Mouse (Mus musculus): Measurements from ENCODE around the gene Il2ra.

The Il2ra gene

DNA sequence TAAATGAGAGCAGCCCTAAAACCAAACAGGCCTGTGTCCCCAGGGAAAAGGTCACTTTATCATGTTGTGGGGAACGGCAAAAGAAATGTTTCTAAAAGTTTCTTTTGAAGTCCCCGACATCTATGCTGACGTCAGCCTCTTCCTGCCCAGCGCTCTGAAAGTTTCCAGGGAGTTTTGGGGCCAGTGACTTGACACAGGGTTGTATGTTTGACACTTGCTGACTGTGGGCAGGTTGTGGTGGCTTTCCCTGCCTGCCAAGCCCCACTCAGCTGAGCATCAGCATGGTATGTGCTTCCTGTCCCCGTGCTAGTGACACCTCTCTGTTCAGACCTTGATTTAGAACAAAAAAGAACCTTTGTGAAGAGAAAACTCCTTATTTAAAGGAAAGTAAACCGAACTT, 10.7 kb downstream of the Il2ra start:
- DNase-seq (ENCODE audit: low read depth, low spot score): no peak

DNA sequence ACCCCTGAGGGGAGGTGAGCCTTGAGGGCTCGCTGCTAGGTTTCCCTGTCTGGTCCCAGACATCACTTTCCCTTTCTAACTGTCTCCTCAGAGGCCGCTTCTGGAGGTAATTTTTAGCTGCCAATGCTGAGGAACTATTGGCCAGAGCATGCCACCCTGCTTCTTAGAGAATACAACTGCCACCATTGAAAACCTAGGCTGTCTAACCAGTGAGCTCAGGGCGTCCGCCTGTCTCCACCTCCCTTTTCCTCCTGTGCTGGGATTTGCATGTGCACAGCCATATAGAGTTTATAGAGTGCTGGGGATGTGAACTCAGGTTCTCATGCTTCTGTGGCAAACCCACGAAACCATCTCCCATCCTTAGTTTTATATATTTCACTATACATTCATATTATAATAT, 11.2 kb downstream of the Il2ra start:
- no peak for DNase-seq (ENCODE audit: low read depth, low spot score)

DNA sequence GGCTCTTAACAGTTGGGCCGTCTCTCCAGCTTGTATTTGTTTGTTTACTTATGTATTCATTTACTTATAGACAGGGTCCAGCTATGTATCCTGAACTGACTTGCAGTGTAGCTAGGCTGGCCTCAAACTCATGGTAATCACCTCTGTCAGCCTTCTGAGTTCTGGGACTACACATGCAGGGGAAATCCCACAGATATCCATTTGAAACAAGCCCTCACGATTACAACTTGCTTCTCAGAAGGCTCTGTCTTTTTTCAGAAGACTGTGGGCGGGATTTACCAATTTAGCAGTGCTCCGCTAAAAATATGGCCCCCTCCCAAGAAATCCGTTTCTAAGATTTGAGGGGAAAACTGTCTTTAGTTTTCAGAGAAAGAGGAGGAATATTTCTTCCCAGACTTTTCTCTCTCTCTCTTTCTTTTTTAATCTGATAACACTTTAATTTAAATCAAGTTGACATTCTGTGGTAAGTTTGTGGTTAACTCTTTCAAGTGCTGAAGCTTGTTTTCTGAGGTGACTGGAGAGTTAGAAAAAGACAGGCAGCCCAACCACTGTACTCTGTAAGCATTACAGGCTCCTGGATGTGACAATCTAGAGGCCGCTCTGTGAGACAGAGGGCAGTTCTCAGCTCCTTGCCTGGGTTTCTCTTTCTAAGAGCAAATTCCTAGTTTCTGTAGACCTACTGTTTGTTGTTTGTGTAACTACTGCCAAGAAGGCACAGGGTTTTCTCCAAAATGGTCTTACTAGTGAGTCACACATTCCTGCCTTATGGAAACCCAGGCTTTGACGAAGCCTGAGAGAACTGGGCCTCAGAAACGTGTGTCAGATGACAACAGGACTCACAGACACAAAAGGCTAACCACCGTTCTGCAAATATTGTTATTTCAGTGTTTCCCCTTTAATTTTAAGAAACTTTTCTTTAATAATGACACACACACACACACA, 12.7 kb downstream of the Il2ra start:
- no peak for DNase-seq (ENCODE audit: low read depth, low spot score)

DNA sequence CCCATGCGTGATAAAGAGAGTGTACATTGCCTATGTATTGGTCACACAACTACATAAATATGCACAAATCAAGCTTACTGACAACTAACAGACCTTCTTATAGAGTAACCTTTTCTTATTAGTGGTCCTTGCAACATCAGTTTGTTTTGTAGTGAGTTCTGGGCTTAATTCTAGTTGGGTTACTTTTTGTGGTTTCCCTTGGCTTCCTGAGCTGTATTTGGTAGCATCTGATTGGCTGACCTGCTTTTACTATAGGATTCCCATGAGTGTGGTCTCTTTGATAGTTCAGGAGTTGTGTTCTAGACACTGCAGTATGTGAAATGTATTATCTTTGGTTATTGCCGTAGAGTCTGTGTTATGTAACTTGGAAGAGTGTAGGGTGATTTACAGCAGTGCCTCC, 15.0 kb downstream of the Il2ra start:
- no peak for DNase-seq (ENCODE audit: low read depth, low spot score)

DNA sequence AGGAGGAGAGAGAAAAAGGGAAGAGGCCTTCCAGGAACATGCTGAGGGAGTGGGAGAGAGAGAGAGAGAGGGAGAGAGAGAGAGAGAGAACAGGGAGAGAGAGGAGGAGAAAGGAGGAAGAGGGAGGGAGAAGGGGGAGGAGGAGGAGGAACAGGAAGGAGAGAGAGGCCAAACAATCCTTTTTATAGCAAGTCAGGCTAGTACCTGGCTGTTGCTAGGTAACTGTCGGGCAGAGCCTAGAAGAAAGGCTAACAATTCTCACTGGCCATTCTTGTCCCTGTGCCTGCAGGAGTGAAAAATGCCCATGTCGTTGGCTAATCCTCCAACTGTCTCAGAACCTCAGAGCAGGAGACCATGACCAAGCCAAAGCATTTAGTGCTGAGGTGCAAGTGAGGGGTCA, 16.7 kb downstream of the Il2ra start:
- no peak for DNase-seq (ENCODE audit: low read depth, low spot score)

DNA sequence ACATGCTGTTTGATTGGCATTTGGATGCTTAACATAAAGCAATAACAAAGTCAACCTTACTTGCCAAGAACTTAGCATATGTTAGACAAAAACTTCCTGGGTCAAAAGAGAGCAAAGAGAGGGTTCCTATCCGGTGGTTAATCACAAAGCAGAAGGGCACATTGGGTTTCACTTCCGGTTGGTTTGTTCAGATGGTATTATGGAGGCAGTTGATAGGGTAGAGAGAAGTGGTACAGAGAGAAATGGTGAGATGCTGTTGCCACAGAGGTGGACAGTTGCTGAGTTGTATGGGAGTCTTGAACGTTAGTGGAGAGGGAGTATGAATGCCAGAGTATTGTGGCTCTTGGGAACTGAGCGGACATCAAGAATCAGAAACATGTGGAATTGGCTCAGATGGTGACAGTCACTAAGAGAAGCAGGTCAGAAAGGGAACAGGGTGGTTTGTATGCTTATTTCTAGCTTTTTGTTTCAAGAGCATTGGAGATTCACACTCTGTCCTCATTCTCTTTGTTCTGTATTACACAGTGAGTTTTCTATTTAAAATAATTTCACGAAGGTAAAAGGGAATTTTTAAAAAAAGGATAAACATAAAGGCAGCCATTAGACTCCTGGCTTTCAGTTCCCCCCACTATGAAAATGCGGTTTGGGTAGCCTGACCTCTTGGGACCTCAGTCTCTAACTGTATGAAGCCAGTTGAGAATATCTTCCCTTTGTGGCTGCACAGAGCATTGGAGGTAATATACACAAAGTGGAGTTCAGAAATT, 19.7 kb downstream of the Il2ra start:
- no peak for DNase-seq (ENCODE audit: low read depth, low spot score)

DNA sequence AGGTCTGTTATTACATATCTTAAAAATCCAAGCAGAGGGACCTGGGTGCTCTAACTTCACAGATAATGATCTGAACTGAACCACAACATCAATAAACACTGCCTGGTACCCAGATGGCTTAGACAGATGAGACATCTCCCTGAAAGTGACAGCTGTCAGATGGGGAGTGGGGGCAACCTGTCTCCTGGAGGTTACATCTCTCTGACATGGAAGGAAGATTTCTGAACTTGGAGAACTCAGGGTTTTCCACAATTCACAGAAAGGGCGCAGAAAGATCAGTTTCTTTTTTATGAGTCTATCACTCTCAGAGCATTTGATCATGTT, 20.3 kb downstream of the Il2ra start:
- DNase-seq (ENCODE audit: low read depth, low spot score): no peak

DNA sequence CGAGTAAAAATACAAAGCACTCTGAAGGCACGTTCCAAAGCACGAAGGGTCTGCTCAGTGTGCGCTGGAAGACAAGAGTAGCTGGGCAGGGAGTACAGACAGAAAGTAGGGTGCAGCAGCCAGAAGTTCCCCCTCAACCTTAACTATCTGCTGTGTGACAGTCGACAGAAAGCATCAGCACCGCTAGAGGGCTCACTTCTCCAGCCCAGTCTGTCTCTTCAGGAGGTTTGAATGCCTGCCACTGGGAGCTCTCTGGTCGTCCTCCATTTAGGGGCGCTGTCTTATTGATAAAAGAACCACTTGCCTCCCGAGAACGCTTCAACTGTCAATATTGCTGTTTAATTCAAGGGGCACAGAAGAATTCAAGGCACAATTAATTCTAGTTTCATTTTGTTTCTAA, 21.4 kb downstream of the Il2ra start:
- DNase-seq (ENCODE audit: low read depth, low spot score): peak; percentile 77

DNA sequence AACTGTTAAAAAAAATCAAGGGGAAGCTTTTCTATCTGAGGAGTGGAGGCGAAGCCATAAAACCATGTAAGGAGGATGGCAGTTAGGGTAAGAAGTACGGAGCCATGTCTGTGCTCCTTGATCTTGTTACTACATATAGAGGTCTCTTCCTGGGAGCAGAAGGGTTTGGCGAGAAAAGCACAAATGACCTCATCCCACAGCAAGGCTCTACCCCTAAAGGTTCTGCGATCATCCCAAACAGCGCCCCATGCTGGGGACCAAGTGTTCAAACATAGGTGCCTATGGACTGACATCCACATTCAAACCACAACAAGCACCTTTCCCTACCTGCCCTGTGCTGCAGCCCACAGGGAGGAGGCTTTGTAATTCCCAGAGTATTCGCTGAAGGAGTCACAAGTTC, 21.8 kb downstream of the Il2ra start:
- no peak for DNase-seq (ENCODE audit: low read depth, low spot score)

DNA sequence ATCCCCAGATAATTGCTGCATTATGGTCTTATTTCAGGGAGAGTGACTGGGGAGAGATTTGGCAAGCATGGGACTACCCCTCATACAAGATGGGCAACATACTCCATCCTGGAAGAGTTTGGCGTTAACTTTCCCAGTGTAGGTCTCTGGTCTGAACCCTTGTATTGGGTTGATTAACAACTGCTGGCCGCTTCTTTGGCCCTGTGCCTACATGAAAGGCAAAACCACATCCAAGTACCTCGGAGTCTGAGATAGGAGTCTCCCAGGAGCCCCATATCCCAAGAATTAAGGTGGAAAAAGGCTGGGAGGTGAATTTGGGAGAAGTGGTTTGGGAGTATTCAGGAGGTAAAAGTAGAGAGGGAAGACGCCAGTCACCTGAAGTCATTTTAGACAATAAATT, 22.2 kb downstream of the Il2ra start:
- no peak for DNase-seq (ENCODE audit: low read depth, low spot score)

DNA sequence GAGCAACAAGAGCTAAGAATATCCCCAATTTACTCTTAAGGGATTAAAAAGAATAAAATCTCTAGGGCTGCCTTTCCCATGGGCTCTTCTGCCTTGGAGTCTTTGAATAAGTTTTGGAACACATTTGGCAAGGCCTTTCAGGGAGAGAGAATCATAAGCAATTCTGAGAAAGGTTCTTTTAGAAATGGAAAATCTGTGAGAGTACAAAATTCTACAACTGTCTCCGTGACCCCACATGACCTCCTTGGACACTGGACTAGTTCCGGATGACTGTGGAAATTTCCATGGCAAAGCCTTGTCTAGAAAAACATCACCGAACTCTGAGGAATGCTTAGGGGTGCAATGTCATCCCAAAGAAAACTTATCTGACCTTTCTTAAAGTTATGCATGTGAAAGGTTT, 22.7 kb downstream of the Il2ra start:
- DNase-seq (ENCODE audit: low read depth, low spot score): no peak

DNA sequence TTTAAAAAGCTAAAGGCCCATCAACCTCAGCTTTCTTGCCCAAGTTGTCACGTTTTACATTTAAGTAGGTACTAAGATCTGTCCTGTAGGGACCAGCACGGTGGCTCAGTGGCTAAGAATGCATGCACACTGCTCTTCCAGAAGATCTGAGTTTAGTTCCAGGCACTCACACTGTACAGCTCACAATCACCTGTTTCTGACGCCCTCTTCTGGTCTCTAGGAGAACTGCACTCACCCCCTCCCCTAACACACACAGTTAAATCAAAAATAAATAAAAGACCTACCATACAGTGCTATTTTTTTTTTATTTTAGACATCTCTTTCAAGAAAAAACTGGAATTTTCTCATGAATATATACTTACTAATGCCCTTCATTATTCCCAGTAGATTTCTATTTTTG, 29.5 kb downstream of the Il2ra start:
- no peak for DNase-seq (ENCODE audit: low read depth, low spot score)

DNA sequence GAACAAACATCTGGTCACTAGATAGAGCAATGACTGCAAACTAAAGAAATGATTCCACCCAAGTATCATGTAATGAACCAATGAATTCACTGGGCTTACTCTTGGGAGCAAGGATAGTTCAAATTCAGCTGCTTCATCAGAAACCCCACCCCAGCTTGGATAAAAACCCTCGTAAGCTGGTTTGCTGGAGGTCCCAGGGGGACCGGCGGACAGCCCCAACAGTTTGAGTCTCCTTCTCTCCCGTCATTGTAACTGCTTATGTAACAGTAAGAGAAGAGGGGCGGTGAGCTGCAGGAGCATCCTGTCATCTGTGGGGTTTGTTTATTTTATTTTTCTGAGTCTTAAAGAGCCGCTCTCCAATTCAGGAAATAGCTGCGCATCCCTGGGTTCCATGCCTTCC, 37.0 kb downstream of the Il2ra start:
- no peak for DNase-seq (ENCODE audit: low read depth, low spot score)

DNA sequence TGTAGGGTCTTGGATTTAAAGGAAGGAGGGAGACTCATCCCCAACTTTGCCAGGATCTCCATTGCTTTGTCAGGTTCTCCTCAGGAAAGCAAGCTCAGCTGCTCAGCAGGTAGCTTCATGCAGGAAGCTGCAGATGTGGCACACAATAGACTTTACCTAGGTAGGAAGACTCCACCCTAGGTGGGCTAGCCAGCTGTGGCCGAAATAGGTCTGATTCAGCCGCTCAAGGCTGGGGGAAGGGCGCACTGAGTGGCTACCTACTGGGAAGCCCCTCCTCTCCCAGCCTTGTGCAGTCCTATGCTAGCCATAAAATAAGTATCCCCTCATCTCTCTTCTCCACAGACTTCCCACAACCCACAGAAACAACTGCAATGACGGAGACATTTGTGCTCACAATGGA, 40.1 kb downstream of the Il2ra start:
- no peak for DNase-seq (ENCODE audit: low read depth, low spot score)

DNA sequence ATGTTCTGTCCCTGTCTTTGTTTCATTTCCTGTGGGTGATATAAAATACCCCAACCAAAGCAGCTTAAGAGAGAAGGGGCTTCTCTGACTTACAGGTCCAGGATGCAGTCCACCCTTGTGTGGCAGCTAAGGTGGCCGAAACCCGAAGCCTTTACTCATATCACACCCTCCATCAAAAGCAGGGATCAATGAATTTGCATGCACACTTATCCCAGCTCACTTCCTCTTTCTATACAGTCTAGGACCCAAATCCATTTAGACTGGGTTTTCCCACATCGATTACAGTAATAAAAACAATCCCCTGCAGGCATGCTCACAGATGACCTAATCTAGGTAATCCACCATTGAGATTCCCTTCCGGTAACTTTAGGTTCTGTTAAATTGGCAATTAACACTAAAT, 43.9 kb downstream of the Il2ra start:
- no peak for DNase-seq (ENCODE audit: low read depth, low spot score)

DNA sequence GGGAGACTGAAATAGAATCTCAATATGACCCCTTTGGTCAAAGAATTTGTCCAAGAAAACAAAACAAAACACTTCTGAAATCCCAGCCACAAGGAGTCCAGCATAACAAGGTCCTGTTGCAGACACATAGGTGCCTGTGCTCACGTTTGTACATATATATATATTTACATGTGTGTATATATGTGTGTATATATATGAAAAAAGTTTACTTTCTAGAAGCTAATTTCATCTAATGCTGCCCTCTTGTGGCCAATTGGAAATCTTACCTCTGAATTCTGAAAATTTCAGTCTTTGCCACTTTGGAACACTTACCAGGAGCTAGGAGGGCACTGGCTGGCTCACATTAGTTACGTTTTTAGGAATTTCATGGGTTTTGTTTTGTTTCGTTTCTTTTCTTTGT, 44.8 kb downstream of the Il2ra start:
- peak; percentile 10 for DNase-seq (ENCODE audit: low read depth, low spot score)

DNA sequence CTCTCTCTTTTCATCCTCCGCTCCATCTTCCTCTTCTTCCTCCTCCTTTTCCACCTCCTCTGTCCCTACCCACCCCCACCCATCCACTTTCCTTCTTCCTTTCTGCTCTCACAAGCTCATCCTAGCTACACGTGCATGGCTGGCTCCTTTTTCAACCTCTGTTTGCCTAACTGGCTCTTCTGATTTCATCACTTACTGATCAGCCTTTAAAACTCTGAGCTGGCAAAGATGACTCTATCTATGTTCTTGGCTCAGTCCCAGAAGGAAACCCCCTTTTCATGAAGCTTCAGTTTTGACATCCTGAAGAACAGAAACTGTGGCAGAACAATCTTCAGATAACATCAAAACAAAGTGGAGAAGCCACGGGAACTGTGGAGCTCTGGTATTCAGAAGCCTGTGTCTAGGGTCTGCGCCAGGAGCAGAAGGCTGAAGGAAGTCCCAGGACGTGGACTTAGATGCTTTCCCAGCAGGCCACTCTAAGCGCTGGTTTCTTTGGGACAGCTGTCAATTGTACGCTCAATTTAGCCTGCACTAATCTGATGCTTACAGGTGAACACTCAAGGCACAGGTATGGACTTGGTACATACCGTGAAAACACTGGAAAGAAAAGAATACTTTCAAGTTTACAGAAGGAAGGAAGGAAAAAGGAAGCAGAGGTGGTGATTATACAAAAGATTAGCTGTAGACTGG, 47.7 kb downstream of the Il2ra start:
- DNase-seq (ENCODE audit: low read depth, low spot score): no peak

DNA sequence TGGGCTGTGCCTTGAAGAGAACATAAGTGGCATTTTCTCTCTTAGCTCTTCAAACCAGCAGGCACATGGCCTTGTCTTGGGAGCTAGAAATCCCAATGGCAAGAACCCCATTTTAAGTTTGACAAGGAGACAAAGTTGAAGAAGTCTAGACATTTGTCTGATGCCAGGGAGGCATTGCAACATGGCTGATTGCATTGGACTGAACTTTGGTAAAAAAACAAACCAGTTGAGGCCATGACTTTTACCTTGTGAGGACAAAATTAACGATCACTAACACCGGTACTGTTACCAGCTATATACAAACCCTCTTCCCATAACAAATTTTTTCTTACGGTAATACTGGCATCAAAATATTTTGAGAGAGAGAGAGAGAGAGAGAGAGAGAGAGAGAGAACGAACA, 50.7 kb downstream of the Il2ra start:
- DNase-seq (ENCODE audit: low read depth, low spot score): no peak

DNA sequence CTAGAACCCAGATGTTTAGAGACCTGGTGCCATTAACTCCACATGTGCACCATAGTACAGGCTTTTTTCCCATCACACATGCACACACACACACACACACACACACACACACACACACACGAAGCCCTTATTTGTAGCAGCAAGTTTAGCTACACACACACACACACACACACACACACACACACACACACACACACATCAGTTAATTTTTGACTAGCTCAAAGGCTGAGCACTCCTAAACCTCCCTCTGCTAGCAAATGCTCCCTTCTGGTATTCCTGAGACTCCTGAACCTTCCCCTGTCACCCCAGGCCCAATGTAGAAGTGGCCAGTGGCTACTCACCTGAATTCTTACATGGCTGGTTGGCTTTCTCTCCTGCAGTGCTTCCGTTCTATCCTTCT, 51.5 kb downstream of the Il2ra start:
- no peak for DNase-seq (ENCODE audit: low read depth, low spot score)

DNA sequence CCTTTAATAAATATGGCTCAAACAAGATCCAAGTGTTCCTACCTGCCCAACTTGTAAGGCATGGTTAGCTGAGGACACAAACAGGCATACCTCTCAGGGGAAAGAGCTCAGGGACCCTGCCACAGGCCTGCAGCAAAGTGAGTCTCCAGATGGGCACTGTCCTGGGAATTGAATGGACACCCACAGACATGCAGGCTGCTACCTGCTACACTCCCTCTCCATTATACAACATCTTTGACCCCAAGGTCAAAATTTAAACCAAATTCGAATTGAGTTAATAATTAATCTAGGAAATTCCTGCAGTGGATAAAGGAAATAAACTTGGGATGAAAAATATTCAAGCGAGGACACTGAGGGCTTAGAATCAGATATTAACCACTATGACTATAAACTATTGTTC, 53.3 kb downstream of the Il2ra start:
- no peak for DNase-seq (ENCODE audit: low read depth, low spot score)

DNA sequence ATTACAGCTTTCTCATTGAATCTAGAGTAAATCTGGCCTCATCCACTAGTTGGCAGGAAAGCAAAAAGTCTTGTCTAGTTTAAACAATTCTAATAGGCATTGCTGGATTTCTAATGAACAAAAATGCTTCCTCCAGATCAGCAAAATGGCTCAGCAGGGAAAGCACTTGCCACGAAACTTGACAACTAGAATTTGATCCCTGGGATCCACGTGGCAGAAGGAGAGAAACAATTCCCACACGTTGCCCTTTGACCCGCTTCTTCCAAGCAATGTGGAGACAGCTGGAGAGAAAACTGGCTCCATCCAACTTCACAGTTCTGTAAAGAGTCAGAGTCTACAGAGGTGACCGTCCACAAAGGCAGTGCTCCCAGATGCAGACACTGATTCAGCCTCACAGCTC, 56.4 kb downstream of the Il2ra start:
- DNase-seq (ENCODE audit: low read depth, low spot score): no peak

DNA sequence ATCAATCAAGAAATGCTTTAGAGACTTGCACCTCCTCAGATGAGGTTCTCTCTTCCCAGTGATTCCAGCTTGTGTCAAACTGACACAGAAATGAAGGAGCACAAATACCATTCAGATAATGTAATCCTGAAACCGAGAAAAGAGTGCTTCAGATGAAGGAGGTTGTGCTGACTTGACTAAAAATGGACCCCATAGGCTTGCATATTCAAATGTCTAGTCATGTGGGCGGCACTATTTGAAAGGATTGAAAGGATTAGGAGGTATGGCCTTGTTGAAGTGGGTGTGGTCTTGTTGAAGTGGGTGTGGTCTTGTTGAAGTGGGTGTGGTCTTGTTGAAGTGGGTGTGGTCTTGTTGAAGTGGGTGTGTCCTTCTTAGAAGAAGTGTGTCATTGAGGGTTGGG, 57.3 kb downstream of the Il2ra start:
- no peak for DNase-seq (ENCODE audit: low read depth, low spot score)

Data from mesoderm, embryonic 11.5 days (tissue).